Mouse (Mus musculus): ENCODE measurements around the gene Sdhaf1.

GRCm38 (mm10) chr7:30310136-30310535, 13.6 kb downstream of the Sdhaf1 start:
- TF ChIP-seq CTCF (IDR thresholded peaks at IDR 0.05) = no peak
- TF ChIP-seq EP300 (IDR thresholded peaks at IDR 0.05) = no peak
